Mouse (Mus musculus): ENCODE data around the gene Klhl30.

Klhl30 gene

DNA sequence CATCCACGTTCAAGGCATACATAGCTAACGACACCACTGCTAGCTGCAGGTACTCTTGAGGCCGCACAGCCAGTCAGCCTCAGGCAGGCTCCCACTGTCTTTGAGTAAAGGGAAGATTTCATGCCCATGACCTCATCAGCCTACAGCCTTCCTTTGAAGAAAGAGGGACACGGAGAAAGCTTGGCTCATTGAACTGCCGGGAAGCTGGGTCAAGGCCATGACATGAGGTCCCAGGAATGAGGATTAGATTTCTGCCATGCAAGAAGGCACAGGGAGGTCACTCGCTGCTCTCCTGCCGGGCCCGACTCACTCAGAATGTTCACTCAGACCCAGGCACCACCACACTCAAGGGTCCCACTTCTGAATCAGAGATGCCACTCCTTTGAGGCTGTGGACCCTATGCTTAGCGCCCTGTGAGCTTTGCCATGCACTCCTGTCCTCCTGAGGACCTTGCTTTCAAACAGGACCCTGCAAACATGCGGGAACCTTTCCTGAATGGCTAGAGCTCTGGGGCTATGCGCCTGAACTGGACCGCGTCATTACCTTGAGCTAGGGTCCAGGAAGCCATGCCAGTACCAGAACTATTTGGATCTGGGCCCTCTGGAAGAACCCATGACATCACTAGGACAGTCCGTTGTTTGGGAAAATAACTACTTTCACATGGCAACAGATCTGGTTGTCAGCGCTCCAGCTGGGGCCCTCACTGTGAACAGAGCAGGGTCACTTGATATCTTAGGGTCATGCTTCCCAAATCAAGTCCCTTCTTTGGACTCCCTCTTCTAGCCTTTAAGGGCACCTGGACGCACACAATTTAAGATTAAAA lies 14.2 kb downstream of the Klhl30 start:
- in situ Hi-C loops (cut with MboI): no loop called here

DNA sequence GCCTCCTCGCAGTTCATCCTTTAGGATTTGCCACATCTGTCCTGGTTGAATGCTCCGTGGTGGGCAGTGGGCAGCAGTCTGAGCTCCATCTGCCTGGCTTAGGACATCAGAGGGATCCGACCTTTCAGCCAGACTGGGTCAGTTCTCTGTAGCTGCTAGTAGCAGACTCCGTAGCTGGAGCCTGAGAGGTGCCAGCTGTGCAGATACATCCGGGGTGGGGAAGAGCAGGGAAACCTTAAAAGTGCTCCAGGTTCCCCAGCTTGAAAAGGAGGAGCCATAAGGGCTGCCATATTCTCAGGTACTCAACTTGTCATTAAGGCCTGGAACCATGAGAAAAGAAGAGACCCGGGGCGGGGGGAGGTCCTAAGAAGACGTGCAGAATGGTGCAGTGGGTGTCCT lies 15.0 kb downstream of the Klhl30 start:
- in situ Hi-C loops (cut with MboI): no loop called here

DNA sequence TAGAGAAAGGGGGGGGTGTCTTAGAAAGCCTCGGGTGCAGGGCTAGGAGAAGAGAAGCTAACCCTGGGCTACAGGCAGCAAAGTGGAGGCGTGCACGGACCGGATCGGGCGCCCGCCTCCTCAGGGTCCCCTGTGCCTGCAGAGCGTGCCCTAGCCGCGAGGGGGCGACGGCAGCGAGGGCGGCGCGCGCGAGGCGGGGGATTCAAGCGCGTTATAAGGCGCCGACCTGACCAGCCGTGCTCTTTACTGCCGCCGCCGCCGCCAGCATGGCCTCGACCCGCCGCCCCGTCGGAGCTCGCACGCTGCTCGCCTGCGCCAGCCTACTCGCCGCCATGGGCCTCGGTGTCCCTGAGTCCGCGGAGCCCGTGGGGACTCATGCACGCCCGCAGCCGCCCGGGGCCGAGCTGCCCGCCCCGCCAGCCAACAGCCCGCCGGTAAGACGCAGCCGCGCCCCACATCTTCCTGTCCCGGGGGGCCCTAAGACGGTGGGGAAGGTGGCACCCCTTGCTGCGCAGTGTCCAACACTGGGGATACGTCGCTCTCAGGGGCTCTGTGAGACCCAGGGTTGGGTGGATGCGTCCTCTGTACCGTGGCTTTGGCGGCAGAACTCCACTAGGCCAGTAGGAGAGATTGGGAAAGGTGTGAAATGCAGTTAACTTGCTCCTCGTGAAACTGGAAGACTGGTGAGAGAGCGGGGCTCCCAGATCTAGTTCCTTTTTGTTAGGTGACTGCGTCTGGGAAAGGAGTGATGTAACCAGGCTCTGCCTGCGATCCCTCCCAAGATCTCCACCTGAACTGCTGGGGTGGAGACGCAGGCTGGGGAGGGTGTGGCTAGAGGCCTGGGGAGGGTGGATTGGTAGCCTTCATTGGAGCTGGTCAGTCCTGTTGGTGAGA lies 15.6 kb downstream of the Klhl30 start, which contains the start of gene Erfe:
Erfe (plus strand) TSS at position 216 of the 894 bp plus-strand sequence.
- in situ Hi-C loops (cut with MboI): no loop called here

DNA sequence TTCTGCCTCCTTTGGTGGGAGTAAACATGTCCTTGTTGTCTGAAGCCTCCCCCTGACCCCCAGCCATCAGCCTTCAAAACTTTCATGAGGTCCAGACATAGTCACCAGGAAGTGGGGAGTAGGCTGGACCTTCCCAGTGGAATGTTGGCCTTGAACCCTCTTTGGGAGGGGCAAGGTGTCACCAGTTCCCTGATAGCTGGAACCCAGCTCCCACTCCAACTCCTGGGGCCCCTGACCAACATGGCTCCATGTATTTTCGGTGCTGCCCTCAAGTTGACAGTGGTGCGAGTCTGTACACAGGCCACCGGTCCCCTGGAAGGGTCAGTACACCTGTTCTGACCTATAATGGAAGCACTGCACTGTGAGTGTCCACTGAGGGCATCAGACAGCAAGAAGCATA lies 16.5 kb downstream of the Klhl30 start:
- in situ Hi-C loops (cut with MboI): no loop called here

DNA sequence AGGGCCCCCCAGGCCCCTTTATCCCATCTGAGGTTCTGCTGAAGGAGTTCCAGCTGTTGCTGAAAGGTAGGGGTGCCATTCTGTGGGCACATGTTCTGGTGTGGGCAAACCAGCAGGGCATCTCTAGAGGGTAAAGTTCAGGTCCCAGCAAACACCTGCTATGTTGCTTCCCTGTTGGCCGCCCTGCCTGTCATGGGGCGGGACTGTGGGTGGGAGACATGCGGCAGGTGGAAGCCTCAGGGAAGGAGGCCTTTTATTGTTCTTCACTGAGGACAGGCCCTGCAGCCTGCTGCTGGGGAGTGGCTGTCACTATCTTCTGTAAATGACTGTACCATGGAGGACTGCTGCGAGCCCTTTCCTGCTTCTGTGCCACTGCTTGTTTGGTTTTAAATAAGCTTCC lies 18.6 kb downstream of the Klhl30 start:
- in situ Hi-C loops (cut with MboI): no loop called here

DNA sequence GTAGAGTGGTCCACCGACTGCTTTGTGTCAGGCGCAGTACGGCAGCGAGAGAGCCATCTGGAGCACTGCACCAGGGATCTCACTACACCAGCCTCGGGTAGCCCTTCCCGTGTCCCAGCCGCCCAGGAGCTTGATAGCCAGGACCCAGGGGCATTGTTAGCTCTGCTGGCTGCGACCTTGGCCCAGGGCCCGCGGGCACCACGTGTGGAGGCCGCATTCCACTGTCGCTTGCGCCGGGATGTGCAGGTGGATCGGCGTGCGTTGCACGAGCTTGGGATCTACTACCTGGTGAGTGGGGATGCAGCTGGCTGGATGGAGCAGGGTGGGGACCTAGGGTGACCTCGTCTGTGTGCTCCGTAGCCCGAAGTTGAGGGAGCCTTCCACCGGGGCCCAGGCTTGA lies 19.2 kb downstream of the Klhl30 start:
- in situ Hi-C loops (cut with MboI): no loop called here

- in situ Hi-C loops (cut with MboI): no loop called here
Observed at GRCm38 (mm10) chr1:91373414-91373835, 22.6 kb downstream of the Klhl30 start.

- in situ Hi-C loops (cut with MboI): no loop called here
Observed at GRCm38 (mm10) chr1:91380453-91381090, 29.8 kb downstream of the Klhl30 start.

DNA sequence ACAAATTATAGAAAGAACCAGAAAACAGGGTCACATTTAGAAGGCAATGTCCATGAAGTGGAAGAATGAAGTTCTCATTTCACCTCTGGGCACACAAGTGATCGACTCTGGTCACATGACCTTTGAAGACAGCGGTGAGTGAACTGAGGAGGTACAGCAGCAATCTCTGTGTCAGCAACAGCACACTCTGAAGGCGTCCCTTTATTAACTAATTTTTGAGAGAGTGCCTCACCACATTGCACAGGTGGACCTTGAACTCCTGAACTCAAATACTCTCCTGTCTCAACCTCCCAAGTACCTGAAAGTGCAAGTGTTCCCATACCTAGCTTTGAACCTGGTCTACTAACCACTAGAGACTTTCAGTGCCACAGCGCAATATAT lies 30.3 kb downstream of the Klhl30 start:
- in situ Hi-C loops (cut with MboI): no loop called here

- in situ Hi-C loops (cut with MboI): no loop called here
Observed at GRCm38 (mm10) chr1:91390369-91390768, 39.6 kb downstream of the Klhl30 start.

DNA sequence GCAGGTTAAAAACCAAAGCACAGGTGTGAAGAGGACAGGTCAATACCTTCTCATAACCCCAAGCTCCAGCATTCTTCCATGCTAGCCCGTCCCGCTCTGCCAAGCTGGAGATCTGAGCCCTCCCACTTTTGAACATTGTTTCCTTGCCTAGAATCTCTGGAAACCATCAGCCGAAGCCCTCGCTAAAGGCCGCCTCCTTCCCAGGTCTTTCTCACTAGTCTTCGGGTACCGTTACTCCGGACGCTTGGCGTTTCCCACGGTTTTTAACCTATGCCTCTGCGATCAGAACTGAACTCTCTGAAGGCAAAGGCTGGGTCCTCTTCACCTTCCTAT lies 47.1 kb downstream of the Klhl30 start:
- in situ Hi-C loops (cut with MboI): no loop called here

GRCm38 (mm10) chr1:91398260-91399062 lies 47.6 kb downstream of the Klhl30 start, which contains the start of gene Ilkap:
Gene Ilkap, minus strand, starts transcription at chr1:91398815.
- in situ Hi-C loops (cut with MboI): no loop called here

GRCm38 (mm10) chr1:91404976-91405375 lies 54.2 kb downstream of the Klhl30 start:
- in situ Hi-C loops (cut with MboI): no loop called here

- in situ Hi-C loops (cut with MboI): no loop called here
Observed at GRCm38 (mm10) chr1:91405406-91406169, 54.8 kb downstream of the Klhl30 start.

DNA sequence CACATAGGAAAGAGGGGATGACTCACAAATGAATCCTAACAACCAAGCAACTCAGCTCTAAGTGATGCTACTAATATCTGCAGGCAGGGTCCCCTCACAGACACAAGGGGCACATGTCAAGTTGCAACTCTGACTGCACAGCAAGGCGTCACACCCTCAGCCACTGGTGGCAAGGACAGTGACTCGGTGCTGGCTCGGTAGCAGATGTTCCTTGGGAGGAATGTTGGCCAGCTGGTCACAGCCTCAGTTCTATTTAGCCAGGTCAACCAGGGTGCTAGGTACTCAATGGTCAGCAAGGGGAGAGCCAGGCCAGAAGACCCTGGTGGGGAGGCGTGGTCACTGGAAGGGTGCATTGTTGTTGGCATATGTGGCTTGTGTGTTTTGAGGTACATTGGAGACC lies 57.0 kb downstream of the Klhl30 start:
- in situ Hi-C loops (cut with MboI): no loop called here

DNA sequence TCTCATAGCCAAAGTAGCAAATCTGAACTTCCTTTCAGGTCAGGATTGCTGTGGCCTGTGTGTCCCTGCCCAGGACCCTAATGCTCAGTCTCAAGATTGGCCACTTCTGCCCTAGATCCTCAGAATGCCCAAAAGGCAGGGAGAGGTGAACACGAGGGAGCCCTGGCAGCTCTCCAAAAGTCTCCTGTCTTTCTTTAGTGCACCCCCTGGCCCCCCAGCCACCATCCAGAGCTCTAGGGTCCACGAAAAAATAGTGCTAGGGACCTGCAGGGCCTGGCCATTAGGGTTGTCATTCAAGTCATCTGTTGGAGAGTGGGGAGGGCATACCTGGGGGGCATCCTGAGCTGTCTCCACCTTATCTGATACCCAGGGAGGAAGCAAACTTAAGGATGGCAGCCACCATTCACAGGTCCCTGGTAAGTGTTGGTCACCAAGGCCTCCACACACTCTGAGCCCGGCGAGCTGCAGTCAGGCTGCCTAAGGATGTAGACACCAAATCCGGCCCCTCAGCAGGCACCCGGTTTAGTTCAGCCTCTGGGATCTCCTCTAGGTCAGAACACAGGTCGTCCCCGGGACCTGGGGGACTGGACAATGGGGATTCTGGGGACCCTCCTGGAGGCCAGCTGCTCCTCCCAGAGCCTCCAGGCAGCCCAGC lies 60.9 kb downstream of the Klhl30 start:
- in situ Hi-C loops (cut with MboI): no loop called here
